Mouse (Mus musculus): ENCODE data around the gene Ankrd24.
"Not testable (repeated sequence)": the region's sequence is repeated elsewhere in the genome, so short reads cannot be mapped to it uniquely, and the experiment has no call there.

Ankrd24 gene

DNA sequence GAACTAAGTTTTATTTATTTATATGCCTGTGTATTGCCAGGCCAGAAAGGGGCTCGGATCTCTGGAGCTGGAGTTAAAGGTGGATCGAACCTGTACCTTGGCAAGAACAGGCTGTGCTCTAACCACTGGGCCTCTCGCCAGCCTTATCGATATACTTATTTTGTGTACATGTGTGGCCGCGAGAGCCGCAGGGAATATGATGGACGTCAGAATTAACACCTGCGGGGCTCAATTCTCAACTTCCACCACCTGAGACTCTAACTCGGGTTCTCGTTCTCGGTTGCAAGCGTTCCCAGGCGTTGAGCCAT is 22.7 kb upstream of the Ankrd24 start:
- no peak for DNase-seq (ENCODE audit: low spot score in 2 of 2)

DNA sequence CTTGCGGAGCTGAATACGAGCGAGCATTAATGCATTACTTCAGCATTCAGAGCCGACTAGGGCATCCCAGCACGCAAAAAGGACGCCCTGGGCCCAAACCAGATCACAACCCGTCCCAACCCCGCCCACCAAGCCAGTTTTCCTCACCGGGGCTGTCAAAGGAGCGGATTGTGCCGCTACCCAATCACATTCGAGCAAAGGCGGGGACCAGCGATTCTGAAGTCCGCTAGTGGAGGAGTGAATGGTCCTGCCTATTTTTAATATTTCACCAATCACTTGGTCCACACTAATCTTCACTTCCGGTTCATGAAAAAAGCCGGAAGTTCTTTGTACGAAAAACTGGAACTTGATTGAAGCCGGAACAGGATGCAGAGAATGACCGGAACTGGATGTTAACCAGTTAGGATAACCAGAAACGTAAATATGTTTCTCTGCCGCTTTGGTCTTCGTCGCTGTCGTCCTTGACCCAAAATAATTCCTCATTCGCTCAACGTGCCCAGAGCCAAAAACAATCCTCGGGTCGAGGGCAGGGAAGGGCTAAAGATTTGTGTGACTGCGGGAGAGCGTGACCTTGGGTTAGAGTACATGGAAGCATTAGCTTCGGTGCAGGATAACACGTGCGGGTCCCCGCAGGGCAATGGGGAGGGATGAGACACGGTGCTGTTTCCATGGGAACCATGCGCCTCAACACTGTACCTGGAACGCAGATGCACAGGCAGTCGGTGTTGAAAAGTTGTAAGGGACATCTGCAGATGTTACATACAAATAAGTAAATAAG is 22.2 kb upstream of the Ankrd24 start, which contains the start of gene BC025920:
BC025920 (plus strand) TSS at position 297 of the 778 bp plus-strand sequence.
- peak; percentile 98 to 99 for DNase-seq (ENCODE audit: low spot score in 2 of 2)

DNA sequence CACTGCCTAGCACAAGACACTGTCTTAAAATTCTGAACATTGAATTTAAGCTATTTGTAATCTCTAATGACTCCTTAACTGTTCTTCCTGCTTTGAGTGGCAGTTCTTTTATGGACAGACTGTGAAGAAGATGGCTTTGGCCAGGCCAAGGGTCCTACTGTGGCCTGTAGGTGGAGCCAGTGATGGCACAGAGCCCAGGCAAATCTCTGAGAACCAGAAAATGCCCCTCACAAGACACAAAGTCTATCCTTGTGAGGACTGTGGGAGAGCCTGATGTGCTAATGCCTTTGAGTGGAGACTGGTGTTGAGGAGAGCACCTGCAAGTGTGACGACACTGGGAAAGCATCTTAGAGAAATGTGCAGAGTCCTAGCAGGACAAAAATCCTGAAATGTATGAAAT is 20.0 kb upstream of the Ankrd24 start:
- no peak for DNase-seq (ENCODE audit: low spot score in 2 of 2)

DNA sequence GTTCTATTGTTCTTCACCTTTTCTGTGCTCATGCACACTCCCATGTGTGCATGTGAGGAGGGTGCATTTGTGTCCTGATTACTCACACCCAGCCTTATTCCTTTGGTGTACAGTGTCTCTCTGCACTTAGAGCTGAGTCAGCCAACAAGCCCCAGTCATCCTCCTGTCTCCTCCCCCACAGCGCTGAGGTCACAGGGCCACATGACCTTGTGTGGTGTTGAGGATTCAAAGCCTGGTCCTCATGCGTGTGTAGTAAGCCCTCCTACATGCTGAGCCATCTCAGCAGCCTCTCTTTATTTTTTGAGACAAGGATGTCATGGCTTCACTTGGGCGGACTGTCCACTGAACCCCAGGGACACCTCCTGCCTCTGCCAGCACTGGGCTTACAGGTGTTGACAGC is 15.6 kb upstream of the Ankrd24 start:
- no peak for DNase-seq (ENCODE audit: low spot score in 2 of 2)

DNA sequence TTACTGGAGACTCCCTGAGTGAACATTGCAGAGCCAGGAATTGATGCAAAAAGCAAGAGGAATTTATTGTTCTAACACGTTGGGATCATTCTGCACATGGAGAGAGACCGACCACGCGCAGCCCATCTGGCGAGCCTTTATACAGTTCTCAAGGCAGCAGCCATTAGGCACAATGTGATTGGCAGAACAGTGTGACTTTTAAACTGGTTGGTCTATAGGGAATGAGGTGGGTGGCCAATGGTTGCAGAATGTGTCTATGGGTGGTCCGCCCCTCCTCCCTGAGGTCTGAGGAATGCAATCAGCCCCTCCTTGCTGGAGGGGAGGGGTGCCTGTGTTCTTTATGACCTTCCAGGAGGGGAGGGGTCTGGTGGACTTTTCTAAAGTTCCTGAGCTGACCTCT is 12.9 kb upstream of the Ankrd24 start:
- no peak for DNase-seq (ENCODE audit: low spot score in 2 of 2)

DNA sequence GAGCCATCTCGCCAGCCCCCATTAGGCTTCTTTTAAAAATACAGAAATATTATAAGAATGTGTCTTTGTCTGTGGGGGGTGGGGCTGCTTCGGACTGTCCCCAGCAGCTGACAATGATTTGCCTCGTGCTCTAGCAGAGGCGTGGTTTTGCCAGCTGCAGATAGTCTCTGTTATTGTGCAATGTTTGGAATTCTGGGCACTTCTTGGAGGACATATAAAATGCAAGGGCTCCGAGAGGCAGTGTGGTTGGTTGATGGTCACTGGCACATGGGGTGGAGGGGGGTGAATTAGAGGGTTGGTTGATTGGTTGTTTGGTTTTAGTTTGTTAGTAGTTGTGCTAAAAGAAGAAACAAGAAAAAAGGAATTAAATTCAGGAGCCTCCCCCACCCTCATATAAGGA is 8.4 kb upstream of the Ankrd24 start:
- DNase-seq (ENCODE audit: low spot score in 2 of 2): no peak

DNA sequence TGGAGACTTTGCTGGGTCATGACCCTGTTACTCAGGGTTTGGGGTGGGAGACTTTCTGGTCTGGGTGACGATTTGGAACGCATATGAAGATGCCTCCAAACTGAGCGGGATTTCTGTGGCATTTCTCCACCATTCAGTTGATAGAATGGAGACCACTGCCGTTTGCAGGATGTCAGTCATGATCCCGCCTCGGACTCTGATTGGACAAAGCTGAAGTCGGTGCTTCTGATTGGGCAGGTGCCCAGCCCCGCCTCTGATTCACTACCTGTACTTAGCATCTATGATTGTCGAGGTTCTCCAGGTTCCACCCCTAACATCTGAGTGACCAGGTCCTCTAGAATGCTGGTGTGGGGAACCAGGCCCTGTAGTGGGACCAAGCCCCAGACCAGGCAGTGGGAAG is 7.6 kb upstream of the Ankrd24 start:
- no peak for DNase-seq (ENCODE audit: low spot score in 2 of 2)

DNA sequence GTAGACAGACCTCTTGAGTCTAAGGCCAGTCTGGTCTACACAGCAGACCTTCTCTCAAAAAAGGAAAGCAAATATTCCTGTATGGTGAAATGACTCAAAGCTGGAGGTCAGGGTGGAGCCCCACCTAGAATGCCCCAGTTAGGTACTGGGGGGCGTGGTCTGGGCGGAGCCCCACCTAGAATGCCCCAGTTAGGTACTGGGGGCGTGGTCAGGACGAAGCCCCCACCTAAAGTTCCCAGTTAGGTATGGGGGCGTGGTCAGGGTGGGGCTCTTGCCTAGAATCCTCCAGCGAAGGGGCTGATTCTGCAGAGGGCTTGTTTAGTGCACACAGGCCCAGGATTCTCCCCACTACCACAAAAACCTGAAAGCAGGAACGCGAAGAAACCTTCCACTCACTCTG is 4.9 kb upstream of the Ankrd24 start:
- DNase-seq (ENCODE audit: low spot score in 2 of 2): no peak

DNA sequence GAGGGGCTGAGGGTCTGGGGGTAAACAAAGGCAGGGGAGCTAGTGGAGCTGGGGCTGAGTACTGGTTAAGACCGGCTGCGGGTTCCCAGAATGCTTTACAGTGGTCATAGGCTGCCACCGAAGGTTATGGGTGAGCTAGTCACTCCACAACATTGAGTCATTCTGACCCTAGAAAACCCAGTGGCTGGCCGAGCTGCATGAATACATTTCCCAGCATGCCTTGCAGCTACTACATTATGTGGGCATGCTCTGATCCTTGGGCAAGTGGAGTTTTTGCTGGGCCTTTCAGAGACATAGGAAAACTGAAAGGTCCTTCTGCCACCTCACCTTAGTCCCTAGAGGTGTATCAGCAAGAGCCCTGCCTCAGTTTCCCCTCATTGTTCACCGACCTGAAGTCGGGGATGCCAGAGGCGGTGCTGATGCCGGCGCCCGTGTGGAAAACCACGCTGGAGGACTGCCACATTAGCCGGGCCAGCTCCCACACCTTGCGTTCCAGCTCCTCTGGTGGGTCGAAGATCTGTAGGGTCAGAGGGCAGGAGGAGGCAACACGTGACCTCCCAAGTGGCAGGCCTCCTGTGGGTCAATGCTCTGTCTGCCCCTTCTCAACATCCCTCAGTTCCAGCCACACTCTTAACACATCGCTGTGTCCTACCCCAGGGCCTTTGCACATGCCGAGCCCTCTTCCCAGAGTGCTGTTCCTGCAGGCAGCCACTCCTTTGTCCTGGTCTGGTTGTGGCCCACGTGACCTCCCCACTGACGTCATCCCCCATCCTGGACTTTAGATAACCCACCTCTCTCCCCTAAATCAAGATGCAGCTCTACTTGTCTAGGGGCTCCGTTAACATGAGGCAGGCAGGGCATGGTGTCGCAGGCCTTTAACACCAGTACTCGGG is 2.0 kb upstream of the Ankrd24 start:
- peak in 1 of 2 experiments; percentile 20 for DNase-seq (ENCODE audit: low spot score in 2 of 2)

DNA sequence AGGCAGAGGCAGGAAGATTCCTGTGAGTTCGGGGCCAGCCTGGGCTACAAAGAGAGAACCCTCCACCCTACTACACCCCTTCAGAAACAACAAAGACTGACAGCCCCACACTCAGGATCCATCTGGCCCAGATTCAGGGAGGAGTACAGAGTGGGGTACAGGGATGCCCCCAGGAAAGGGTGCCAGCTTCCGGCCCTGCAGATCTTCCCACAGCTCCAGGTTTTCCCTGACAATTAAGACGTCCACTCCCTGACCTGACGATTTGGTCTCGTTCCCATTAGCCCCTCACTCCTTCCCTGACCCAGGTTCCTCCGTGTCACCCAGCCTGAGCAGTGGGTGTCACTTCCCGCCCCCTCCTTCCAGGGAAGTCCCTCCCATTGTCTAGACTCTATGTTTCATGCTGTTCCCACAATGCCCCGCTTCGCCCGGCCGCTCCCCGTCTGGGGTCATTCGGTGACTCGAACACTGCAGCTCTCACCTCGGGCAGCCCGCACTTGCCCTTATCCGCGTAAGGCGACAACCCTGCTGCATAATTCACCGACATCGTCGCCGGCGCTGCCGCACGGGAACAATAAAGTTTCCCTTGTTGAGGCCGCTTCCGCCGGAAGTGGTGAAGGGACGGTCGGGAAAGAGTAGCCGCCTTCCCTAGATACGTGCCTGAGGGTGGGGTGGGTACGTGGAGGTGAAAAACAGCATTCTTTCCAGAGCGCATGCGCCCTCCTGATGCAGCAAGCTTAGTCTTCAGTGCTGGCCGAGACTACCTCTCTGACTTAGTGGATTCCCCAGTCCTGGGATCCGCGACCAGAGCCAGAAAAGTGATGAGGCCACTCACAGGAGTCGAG is 1.1 kb upstream of the Ankrd24 start, which contains the start of gene Sirt6:
Sirt6 (minus strand) TSS at position 804 of the 842 bp plus-strand sequence.
- DNase-seq (ENCODE audit: low spot score in 2 of 2): peak; percentile 92 to 93

DNA sequence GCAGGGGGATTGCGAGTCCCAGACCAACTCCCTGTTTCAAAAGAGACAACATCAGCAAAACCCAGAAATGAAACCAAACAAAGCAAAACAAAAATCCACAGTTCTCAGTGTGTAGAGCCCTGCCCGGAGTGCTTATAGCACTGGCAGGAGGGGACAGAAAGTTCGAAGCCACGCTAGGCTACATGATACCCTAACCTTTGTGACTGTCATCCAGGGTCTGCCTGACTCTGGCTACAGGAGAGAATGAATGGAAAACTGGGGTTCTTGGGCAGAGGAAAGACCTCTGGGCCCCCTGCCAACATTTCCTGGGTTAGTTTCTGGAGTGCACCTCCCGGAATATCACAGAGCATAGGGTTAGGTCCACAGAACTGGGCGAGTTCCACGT is 512 bp upstream of the Ankrd24 start:
- no peak for DNase-seq (ENCODE audit: low spot score in 2 of 2)

DNA sequence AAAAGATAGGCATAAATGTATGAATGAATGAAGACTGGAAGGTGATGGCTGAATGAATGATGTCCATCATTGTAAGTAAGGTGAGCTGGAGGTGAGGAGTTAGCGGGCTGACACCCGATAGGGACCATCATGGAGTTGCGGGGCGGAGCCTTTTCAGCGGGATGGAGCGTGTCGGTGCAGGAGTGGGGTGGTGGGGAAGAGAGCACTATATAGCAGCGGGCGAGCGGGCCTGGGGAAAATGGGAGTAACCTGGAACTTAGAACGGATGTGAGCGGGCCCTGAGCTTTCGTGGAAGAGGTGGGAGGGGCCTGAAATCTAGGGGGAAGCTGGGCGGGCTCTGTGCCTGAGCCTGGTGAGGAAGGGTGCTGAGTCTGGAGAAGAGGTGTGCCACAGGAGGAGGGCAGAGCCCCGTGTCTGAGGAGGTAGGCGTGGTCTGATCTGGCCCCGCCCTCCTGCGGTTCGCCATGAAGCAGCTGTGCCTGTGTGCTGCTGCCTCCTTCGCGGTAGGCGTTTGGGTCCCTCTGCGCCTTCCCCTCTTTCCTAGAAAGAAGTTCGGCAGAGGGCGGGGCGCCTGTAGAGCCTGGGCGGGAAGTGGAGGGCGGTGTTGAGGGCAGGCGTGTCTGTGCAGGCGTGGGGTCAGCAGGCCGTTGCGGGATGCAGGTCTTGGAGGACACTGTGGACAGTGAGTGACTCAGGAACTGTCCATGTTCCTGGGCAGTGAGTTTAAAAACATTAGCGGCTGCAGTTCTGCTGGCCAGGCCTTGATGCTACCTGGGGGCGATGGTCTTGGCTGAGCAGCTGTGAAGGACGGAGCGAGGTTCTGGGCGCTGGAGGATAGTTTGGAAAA is 5.1 kb downstream of the Ankrd24 start:
- peak; percentile 68 to 73 for DNase-seq (ENCODE audit: low spot score in 2 of 2)

DNA sequence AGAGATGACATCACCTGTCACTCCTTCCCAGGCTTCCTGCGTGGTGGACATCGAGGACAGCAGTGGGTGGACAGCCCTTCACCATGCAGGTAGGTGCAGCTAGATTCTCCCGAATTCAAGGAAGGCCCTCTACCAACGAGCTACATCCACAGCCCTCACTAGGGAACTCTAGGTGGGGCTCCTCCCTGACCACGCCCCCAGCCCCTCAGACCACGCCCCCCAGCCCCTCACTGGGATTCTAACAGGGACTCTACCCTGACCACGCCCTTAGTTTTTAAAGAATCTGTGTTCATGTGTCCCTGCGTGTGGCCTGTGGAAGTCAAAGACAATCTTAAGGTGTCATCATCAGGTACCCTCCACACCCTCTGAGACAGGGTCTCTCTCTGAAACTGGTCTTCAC is 8.0 kb downstream of the Ankrd24 start:
- no peak for DNase-seq (ENCODE audit: low spot score in 2 of 2)

DNA sequence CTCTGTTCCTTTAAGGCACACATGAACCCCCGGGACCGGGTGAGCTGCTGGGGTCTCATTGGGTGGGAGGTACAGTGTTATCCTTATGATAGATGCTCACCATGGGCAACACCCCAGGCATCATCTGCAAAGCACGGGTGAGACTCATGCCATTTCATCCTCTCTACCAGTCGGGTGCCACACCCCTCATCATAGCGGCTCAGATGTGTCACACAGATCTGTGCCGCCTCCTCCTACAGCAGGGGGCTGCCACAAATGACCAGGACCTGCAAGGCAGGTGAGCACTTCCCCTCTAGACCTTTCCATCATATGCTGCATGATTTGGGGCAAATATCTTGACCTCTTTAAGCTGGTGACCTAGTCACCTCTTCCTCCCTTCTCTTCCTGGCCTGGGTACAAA is 9.8 kb downstream of the Ankrd24 start:
- DNase-seq (ENCODE audit: low spot score in 2 of 2): no peak

DNA sequence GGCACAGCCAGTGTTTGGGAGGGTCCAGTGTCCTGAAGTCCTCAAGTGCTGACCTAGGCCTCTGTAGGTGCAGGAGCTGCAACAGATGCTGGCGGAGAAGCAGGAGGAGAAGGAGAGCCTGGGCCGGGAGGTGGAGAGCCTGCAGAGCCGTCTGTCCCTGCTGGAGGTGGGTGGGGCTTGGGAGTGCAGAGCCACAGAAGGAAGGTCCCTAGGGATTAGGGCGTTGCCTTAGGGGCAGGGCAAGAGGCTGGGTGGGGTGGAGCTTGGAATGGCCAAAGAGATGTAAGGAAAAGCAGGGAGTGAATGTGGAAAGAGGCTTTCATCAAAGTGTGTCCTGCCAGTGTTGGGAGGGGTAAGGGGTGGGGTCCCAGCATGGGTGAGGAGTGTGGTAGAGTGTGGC is 12.5 kb downstream of the Ankrd24 start:
- DNase-seq (ENCODE audit: low spot score in 2 of 2): not testable (repeated sequence)

DNA sequence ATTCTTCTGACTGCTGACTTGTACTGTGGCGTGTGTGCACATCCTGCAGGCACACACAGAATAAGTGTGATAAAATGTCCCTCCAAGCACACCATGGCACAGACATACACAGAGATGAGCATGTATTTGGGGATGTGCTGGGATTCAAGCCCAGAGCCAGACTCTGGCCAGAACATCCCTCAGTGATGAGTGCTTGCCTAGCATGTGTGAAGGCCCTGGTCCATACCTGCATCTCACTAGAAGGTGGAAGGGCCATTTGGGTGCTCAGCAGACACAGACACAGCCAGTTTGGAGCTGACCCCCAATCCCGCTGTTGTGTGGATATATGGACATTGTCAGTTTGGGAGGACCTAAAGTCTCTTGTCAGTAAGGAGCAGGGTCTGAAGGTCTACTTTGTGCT is 13.2 kb downstream of the Ankrd24 start:
- DNase-seq (ENCODE audit: low spot score in 2 of 2): no peak

DNA sequence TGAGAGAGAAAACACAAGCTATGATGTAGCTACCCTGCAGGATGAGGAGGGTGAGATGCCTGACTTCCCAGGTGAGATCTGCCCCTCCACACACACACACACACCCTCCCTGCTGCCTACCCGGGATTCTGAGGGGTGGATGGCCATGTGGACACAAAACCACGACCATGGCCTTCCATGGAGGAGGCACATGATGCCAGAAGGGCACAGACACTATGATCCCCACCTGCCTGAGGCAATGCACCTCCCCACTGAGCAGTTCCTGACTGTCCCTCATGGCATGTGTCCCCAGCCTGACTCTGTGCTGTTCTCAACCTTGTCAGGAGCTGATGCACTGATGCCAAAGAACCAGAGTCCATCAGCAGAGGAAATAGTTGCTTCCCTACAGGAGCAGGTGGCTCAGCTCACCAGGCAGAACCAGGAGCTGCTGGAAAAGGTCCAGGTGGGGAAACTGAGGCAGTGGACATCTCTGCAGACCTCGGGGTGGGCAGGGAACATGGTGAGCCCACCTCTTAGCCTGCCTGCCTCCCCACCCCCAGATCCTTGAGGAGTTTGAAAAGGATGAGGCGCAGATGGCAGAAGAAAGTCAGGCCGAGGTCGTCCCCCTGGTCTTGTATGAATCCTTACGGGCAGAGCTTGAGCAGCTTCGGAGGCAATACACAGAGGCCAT is 13.8 kb downstream of the Ankrd24 start:
- DNase-seq (ENCODE audit: low spot score in 2 of 2): no peak

DNA sequence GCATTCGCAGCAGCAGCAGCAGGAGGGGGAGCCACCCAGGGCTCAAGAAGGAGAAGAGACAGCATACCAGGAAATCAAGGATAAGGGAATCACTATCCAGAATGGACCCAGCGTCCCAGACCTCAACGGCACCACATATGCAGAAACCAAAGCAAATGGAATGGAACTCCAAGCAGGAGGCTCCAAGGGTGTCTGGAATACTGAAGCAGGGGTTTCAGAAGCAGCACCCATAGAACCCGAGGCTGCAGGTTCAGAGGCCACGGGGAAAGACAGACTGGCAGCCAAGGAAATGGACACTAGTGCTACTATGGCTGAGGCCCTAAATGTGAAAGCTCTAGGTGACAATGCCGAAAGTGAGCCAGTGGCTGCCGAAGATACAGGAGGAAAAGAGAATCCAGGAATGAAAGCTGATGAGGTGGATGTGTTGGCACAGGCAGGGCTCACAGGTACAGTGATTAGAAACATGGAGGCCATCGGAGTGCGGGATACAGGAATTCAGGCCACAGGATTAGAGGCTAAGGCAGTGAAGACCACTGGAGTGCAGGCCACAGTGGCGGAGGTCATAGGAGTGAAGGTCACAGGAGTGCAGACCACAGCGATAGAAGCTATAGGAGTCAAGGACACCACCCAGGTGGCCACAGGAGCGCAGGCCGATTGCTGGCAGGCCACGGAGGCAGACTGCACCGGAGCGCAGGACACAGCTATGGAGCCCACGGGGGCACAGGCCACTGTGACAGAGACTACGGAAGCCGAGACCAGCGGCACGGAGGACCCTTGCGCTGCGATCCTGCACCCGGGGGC is 14.5 kb downstream of the Ankrd24 start:
- DNase-seq (ENCODE audit: low spot score in 2 of 2): no peak

DNA sequence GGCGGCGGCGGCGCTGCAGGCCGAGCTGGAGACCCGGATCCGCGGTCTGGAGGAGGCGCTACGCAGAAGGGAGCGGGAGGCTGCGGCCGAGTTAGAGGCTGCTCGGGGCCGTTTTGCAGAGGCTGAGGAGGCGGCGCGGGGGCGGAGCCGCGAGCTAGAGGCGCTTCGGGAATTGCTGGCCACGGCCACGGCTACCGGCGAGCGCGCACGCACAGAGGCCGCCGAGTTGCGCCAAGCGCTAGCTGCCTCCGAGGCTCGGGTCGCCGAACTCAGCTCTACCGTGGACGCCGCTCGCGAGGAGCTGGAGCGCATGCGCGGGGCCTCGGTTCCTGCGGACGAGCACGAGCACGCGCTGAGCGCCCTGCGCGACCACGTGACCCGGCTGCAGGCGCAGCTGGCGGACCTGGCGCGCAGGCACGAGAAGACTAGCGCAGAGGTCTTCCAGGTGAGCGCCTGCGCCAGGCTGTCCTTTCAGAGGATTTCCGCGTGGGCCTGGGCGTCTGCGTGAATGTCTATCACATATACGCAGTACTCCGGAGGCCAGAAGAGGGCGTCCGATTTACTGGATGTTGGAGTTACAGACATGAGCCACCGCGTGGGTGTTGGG is 15.2 kb downstream of the Ankrd24 start:
- peak; percentile 95 to 96 for DNase-seq (ENCODE audit: low spot score in 2 of 2)

Data from heart, adult 9 months (tissue).